Mouse (Mus musculus) embryonic facial prominence, embryonic 14.5 days (tissue): ENCODE data around the gene Trappc10. TPM values are rescaled to one million over a fixed set of nuclear protein-coding genes. Genes with fewer than 3 reads are reported as not detected.
A peak's percentile ranks its signal among the peaks of the same experiment; 100 is the strongest.

Experiments used
- ATAC-seq: fragments of 200-750 bp; cut with Nextera tagmentation; 2 replicates; pipeline ENCODE4 v1.8.0; 2017; ENCODE audit warnings: low read depth, moderate number of reproducible peaks, moderate TSS enrichment
- DNase-seq: peaks from one replicate; pipeline ENCODE4 v3.0.0-alpha.2; 2015; ENCODE audit warnings: low spot score
- H3K27ac ChIP-seq: fragments of 300-500 bp; sonication (generic); replicated peaks from 2 replicates; pipeline ENCODE4 v1.5.1; 2014; ENCODE audit warnings: low read depth, mild to moderate bottlenecking, low read length, moderate library complexity
- H3K27me3 ChIP-seq: fragments of 300-500 bp; sonication (generic); replicated peaks from 2 replicates; pipeline ENCODE4 v1.6.1; 2014; ENCODE audit warnings: low read length; ENCODE audit not compliant: control insufficient read depth, insufficient read depth
- H3K36me3 ChIP-seq: fragments of 300-500 bp; sonication (generic); 2 replicates; pipeline ENCODE4 v1.6.1; 2014; ENCODE audit warnings: low read length, mixed read lengths; ENCODE audit not compliant: control insufficient read depth, insufficient read depth
- H3K4me1 ChIP-seq: fragments of 300-500 bp; sonication (generic); 2 replicates; pipeline ENCODE4 v1.6.1; 2014; ENCODE audit warnings: antibody characterized with exemption, low read length; ENCODE audit not compliant: control insufficient read depth, insufficient read depth
- H3K4me2 ChIP-seq: fragments of 300-500 bp; sonication (generic); 2 replicates; pipeline ENCODE4 v1.6.1; 2014; ENCODE audit warnings: low read depth, mild to moderate bottlenecking, low read length, moderate library complexity, mixed read lengths
- H3K4me3 ChIP-seq: fragments of 300-500 bp; sonication (generic); 2 replicates; pipeline ENCODE4 v1.5.1; 2014; ENCODE audit warnings: low read depth, mild to moderate bottlenecking, low read length
- H3K9ac ChIP-seq: fragments of 300-500 bp; sonication (generic); 2 replicates; pipeline ENCODE4 v1.6.1; 2014; ENCODE audit warnings: low read depth, mild to moderate bottlenecking, low read length, moderate library complexity, mixed read lengths
- H3K9me3 ChIP-seq: fragments of 300-500 bp; sonication (generic); 2 replicates; pipeline ENCODE4 v1.6.1; 2016; ENCODE audit warnings: low read length; ENCODE audit not compliant: control insufficient read depth
- WGBS: fragments of 180-500 bp; shearing (Covaris S2); extraction: QIAGEN DNeasy Blood & Tissue Kit; methylation state at CpG from one replicate; pipeline ENCODE4 v1.1.7; 2014; 5-methylcytosine and 5-hydroxymethylcytosine counted together
- polyA plus RNA-seq: library from polyadenylated mRNA; unstranded; fragments of >200 nt; fragmentation: Nextera tagmentation; extraction: Ambion mirVana; gene quantifications from 2 replicates; pipeline ENCODE4 v1.2.1, GENCODE M21; 2014

Trappc10 gene
- polyA plus RNA-seq, 1 experiment from 2014 or later, result 17.4 TPM

DNA sequence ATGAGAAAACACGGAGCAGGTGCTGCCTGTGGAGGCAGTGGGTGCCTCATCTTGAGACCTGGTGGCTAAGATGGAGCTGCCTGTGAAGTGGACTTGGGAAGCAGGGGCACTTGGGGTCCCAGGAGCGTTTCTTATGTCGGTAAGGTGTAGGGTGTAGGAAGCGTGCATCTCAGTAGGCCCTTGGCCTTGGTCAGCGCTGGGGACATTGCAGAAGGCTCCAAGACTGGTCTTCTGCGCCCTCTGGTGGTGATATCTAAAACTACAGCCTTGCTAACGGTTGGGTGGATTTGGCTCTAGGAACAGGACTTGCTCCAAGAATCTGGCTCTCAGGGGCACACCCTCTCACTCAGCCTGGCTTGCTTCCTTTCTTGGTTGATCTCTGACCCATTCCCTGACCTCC, 84.5 kb downstream of the Trappc10 start:
- H3K4me3 ChIP-seq, result no peak overlapping the region
- H3K9ac ChIP-seq, result 0 out of 2 replicates have a peak overlapping the region, but pooled peaks have one; percentile 5
- H3K4me1 ChIP-seq, result no peaks in the 10 kb centered on the region
- DNase-seq (peak; percentile 80), ATAC-seq (peak; percentile 82)
- no peak overlapping the region for H3K27ac ChIP-seq
- no peaks in the 10 kb centered on the region for H3K9me3 ChIP-seq
- WGBS, result 2% methylated on average over 7 of the region's 7 CpGs
- H3K27me3 ChIP-seq, result no peaks in the 10 kb centered on the region
- H3K4me2 ChIP-seq, result peak overlapping the region; percentile 45
- peaks cover 38% of the 10 kb centered on the region for H3K36me3 ChIP-seq

DNA sequence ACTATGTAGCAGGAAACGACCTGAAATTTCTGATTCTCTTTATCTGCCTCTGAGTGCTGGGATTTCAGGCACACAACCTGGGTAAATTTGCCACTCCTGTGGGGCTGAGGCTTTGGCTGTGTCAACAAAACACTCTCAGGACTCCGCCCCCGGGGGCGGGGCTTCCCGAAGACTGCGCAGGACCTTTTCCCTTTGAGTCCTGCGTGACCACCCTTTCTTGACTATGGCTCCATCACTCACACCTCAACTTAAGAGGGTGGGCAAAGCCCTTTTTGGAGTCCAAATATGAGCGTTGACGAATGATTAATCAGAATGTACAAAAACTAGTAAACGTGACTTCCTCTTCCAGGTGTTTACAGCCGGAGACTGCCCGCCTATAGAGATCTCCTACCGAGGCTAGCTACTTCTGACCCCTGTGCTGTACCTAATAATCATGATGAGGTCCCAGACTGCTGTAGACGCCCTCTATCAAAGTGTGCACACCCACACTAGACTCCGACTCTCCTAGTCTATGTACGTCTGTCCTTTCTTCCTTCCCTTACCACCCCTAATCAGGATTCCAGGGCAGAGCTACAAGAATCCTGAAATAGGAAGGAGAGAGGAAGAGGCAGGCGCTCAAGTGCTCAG, 85.1 kb downstream of the Trappc10 start:
- Histone ChIP-seq H3K9ac (peak overlapping the region; percentile 5; the same call in 1 of the 2 replicates), H3K4me1 (no peaks in the 10 kb centered on the region), H3K4me2 (peak overlapping the region; percentile 45), H3K27ac (no peak overlapping the region), H3K27me3 (no peaks in the 10 kb centered on the region), H3K36me3 (peaks cover 32% of the 10 kb centered on the region), H3K4me3 (peak overlapping the region; percentile 8; the same call in 1 of the 2 replicates), H3K9me3 (no peaks in the 10 kb centered on the region)
- peak; percentile 20; the same call in 1 of the 2 replicates for ATAC-seq
- DNase-seq, result peak; percentile 54
- WGBS, result 15% methylated on average over 17 of the region's 17 CpGs

DNA sequence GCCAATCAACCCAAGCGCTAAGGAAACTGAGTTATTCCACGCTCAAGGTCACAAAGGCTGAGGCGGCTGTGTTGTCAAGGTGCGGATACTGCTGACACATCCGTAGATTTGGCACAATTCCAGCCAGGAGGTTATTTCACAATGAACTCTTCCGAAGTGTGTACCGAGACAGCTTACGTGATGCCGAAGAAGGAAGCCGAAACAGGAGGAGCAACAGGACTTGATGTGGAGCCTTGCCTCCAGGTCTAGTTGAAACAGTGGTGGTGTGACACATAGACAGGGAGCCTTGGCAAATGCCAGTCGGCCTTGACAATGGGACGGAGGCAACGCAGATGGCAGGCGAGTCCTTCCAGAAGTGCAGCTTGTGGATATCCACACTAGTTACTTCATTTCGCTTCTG, 86.4 kb downstream of the Trappc10 start:
- H3K9me3 ChIP-seq, result no peaks in the 10 kb centered on the region
- no peak overlapping the region for H3K4me3 ChIP-seq
- DNase-seq (peak; percentile 25), ATAC-seq (no peak)
- H3K27me3 ChIP-seq, result no peaks in the 10 kb centered on the region
- 88% methylated on average over 15 of the region's 15 CpGs for WGBS
- peaks cover 19% of the 10 kb centered on the region; the same call in 1 of the 2 replicates for H3K36me3 ChIP-seq
- H3K4me2 ChIP-seq, result no peak overlapping the region
- no peak overlapping the region for H3K9ac ChIP-seq
- no peaks in the 10 kb centered on the region for H3K4me1 ChIP-seq
- no peak overlapping the region for H3K27ac ChIP-seq

DNA sequence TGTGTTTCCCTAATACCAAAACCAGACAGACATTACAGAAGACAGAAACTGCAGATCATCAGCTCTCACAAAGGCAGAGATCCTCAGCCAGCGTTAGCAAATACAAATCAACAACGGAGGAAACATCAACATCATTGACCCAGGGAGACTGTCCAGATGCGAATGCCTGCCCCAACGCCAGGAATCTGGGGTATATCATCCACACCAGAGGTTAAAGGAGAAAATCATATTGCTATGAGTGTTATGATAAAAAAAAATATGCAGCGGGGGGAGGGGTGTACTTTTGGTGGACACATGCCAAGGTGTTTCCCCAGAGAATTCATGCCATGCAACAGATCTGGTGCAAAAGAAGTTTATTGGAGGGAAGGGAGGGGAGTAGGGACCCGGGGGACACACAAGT, 87.5 kb downstream of the Trappc10 start:
- Histone ChIP-seq H3K27me3 (no peaks in the 10 kb centered on the region), H3K9ac (no peak overlapping the region), H3K4me1 (no peaks in the 10 kb centered on the region), H3K4me3 (no peak overlapping the region), H3K4me2 (no peak overlapping the region), H3K27ac (no peak overlapping the region), H3K36me3 (peaks cover 9% of the 10 kb centered on the region; the same call in 1 of the 2 replicates), H3K9me3 (no peaks in the 10 kb centered on the region)
- WGBS, result 75% methylated on average over 6 of the region's 6 CpGs
- ATAC-seq (no peak), DNase-seq (no peak)

DNA sequence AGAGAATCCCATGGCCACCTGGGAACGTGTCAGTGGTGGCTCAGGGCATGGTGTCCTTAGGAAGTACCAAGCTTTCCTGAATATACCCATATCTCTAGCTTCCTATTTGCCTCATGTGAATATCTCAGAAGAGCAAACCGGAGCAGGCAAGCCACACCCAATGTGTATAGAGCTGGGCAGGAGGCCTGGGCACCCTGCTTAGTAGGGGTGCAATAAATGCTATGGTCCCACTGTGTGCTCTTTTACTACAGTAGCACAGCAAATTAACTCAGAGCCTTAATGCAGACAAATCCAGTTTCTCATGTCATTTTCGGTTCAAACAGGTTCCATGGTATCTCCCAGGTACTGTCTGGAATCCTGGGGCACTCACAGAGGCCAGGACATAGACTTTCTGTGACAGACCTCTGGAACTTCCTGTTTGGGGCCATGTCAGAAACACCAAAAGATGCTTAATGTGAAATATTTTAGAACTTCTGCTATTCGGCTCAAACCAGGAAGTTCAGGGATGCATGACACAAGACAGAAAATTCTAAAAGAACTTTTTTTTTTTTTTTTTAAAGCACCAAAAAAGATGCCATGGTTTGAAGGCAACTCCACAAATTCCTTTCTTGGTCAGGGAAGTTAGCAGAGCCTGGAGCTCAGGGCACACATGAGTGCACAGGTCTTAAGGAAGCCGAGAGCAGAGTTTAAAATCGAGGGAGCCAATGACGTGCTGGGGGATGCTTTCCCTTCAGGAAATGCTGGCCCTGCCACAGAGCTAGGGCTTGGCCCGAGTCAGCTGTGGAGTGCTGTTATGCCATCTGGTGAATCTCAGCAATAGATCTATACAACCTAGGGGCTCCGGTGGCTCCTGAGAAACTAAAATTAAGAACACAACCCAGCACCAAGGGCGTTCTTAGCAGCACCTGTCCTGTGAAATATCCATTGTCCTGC, 95.3 kb downstream of the Trappc10 start:
- H3K4me1 ChIP-seq, result no peaks in the 10 kb centered on the region
- H3K27ac ChIP-seq, result no peak overlapping the region
- WGBS, result 56% methylated on average over 10 of the region's 10 CpGs
- no peak for ATAC-seq
- H3K36me3 ChIP-seq, result no peaks in the 10 kb centered on the region
- no peaks in the 10 kb centered on the region for H3K9me3 ChIP-seq
- no peak for DNase-seq
- H3K27me3 ChIP-seq, result no peaks in the 10 kb centered on the region
- H3K4me2 ChIP-seq, result no peak overlapping the region
- H3K4me3 ChIP-seq, result no peak overlapping the region
- H3K9ac ChIP-seq, result no peak overlapping the region

DNA sequence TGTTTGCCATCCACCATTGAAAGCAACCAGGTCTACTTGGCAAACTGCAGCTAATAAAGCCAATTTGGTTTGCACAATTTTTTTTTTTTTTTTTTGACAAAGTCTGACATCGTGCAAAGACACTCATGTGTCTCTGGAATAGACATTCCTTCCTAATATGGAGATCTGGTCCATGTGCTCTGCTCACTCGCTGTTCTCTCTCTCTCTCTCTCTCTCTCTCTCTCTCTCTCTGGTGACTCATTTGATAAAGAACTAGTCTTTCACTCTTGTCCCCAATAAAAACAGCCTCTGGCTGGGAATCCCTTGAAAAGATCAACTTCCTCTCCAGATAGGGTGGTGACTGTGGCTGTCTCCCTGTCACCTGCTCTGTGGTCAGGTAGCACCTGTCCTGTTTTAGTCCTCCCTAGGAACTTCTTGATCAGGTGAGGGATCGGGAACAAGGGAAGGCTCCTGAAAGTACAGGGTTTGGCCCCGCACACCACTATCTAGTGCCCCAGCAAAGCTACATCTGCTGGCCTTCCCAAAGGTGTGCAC, 96.5 kb downstream of the Trappc10 start:
- Histone ChIP-seq H3K4me2 (no peak overlapping the region), H3K4me3 (no peak overlapping the region), H3K4me1 (no peaks in the 10 kb centered on the region), H3K9me3 (no peaks in the 10 kb centered on the region), H3K27me3 (no peaks in the 10 kb centered on the region), H3K27ac (no peak overlapping the region), H3K9ac (no peak overlapping the region), H3K36me3 (no peaks in the 10 kb centered on the region)
- no peak for ATAC-seq
- WGBS, result 70% methylated on average over 4 of the region's 4 CpGs
- DNase-seq, result no peak

DNA sequence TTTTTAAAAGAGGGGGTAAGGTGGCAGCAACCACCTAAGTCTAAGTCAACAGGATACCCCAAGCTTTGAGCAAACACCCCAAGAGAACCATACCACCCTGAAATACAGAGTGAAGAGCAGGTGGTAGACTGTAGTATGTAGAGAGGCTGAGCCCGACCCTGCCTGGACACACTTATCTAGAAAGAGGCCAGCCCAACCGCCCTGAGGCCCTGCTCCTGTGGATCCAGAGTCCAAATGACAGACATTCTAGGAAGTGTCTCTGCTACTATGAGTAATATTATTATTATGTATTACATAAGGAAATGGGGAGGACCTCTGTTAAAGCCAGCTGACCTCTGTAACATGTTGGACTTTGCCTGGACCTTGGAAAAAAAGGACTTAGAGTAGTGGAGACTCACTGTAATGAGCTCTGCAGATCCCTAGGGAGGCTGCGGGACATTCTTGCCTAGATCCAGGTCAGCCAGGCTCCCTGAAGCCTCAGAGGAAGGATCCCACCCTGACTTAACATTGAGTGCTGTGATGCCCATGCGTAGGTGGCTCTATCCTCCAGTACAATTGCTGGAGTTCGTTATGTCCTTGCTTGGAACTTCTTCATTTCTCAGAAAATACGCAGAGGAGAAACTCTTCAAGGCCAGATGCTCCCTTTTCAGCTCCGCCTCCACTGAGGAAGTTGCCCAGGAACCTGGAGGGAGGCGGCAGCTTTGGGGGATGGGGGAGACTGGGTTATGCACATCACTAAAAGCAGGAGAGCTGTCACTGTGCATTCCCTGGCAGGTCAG, 100.5 kb downstream of the Trappc10 start:
- H3K36me3 ChIP-seq, result no peaks in the 10 kb centered on the region
- H3K27me3 ChIP-seq, result no peaks in the 10 kb centered on the region
- H3K27ac ChIP-seq, result no peak overlapping the region
- 50% methylated on average over 8 of the region's 8 CpGs for WGBS
- no peaks in the 10 kb centered on the region for H3K9me3 ChIP-seq
- H3K4me2 ChIP-seq, result no peak overlapping the region
- ATAC-seq, result no peak
- DNase-seq, result no peak
- no peak overlapping the region for H3K9ac ChIP-seq
- peaks cover 7% of the 10 kb centered on the region for H3K4me1 ChIP-seq
- H3K4me3 ChIP-seq, result no peak overlapping the region

DNA sequence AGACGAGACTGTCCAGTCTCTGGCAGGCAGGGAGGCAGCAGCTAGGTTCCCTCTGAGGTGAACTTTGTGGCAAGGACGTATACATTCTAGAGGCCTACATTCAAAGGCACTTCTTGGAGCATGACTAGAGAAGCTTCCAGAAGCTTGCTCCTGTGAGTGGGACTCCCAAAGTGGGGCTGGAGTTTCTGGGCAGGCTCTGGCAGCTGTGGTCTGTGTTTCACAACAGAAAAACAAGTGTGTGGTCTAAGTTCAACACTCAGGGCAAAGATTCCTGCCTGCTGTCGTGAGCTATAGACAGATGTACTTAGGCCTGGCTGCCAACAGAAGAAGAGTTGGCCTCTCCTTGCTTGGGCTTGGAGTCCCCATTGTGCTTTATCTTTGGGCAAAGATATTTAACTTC, 103.6 kb downstream of the Trappc10 start:
- Histone ChIP-seq H3K36me3 (no peaks in the 10 kb centered on the region), H3K9ac (no peak overlapping the region), H3K4me3 (no peak overlapping the region), H3K4me1 (peaks cover 10% of the 10 kb centered on the region), H3K9me3 (no peaks in the 10 kb centered on the region), H3K4me2 (no peak overlapping the region), H3K27me3 (no peaks in the 10 kb centered on the region), H3K27ac (no peak overlapping the region)
- ATAC-seq, result no peak
- WGBS, result 84% methylated on average over 3 of the region's 3 CpGs
- no peak for DNase-seq
